Mouse (Mus musculus): ENCODE measurements around the gene Lnx2. TPM values are rescaled to one million over a fixed set of nuclear protein-coding genes. Genes with fewer than 3 reads are reported as not detected.

Lnx2 gene
- total and polyA plus RNA-seq, 2 experiments from 2014 or later, result 5.6 to 10.0 TPM

DNA sequence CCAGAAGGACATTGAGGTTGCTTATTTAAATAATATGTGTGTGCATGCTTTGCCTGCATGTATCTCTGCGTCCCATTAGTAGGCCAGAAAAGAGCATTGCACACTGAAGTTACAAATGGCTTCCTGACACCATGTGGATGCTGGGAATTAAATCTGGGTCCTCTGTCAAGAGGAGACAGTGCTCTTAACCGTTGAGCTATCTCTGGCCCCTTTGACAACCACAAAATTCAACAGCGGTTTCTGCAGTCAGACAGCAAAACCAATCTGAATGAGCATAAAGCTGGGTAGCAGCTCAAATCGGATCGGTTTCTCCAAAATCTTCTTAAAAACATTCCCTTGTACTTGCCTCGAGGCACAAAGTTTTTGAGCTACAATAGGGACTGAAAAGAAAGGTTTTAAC is 23.3 kb downstream of the Lnx2 start:
- ATAC-seq (no peak), DNase-seq (no peak)
- WGBS, result 81% methylated on average over 6 of the region's 6 CpGs
- Histone ChIP-seq H3K27ac (ENCODE audit: low read depth, low read length) (no peak overlapping the region), H3K27me3 (ENCODE audit: insufficient read depth, low read length) (no peaks in the 10 kb centered on the region), H3K4me3 (ENCODE audit: low read depth, low read length) (no peak overlapping the region), H3K9ac (no peak overlapping the region), H3K4me2 (ENCODE audit: low read depth) (no peak overlapping the region), H3K36me3 (ENCODE audit: insufficient read depth) (no peaks in the 10 kb centered on the region), H3K4me1 (ENCODE audit: insufficient read depth) (0 out of 2 replicates have a peak, but pooled peaks cover 4% of the 10 kb centered on the region), H3K9me3 (ENCODE audit: low read length) (no peaks in the 10 kb centered on the region)
- TF ChIP-seq CTCF (IDR thresholded peaks at IDR 0.05; ENCODE audit: low read depth), result no peak

DNA sequence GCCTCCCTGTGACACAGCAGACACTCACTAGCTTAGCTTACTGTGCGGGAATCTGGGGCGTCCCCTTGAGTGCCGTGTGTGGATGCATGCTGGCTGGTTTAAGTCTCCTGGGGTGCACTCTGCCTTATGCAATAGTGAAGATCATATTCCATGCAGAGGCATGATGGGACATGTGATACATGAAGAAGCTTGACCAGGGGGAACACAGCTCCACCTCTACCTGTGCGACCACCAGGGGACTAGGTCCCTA is 24.2 kb downstream of the Lnx2 start:
- Histone ChIP-seq H3K27ac (ENCODE audit: low read depth, low read length) (no peak overlapping the region), H3K4me2 (ENCODE audit: low read depth) (no peak overlapping the region), H3K4me3 (ENCODE audit: low read depth, low read length) (no peak overlapping the region), H3K4me1 (ENCODE audit: insufficient read depth) (0 out of 2 replicates have a peak, but pooled peaks cover 4% of the 10 kb centered on the region), H3K36me3 (ENCODE audit: insufficient read depth) (no peaks in the 10 kb centered on the region), H3K27me3 (ENCODE audit: insufficient read depth, low read length) (no peaks in the 10 kb centered on the region), H3K9ac (no peak overlapping the region), H3K9me3 (ENCODE audit: low read length) (no peaks in the 10 kb centered on the region)
- no peak for ATAC-seq
- TF ChIP-seq CTCF (IDR thresholded peaks at IDR 0.05; ENCODE audit: low read depth), result no peak
- WGBS, result 65% methylated on average over 4 of the region's 4 CpGs
- DNase-seq, result no peak

DNA sequence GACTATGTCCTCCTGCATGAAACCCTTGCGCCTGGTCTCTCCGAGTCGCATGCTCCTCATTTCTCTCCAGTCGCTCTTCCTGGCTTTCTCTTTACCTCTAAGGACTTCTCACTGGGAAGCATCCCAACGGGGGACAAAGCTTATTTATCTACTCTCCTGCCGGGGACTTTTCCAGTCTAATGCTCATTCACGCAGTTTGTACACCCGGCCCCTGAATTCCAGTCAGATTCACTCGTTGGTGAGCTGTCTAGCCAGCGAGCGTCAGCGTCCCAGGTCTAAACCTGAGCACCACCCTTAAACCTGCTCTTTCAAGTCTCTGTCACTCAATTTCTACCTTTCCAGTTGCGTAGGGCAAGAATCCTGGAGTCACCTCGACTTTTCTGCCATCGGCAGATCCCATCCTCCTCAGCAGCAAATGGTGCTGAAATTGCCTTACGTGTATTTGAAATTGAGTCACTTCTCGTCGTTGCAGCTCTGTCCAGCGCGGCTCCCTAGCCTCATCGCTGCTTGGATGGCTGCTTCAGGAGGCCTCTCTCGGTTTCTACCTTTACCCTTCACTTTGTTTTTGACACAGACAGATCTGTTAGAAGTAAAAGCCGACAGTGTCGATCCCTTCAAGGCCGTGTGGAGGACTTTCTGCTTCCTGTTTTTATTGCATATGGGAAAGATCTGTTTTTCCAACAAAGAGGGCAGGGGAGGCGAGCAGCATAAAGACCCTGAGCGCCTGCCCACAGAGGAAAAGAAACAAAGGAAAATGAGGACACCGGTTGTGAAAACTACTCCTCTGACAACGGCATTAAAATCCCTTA is 24.7 kb downstream of the Lnx2 start:
- Histone ChIP-seq H3K4me2 (ENCODE audit: low read depth) (no peak overlapping the region), H3K36me3 (ENCODE audit: insufficient read depth) (no peaks in the 10 kb centered on the region), H3K4me1 (ENCODE audit: insufficient read depth) (0 out of 2 replicates have a peak, but pooled peaks cover 4% of the 10 kb centered on the region), H3K9me3 (ENCODE audit: low read length) (no peaks in the 10 kb centered on the region), H3K27me3 (ENCODE audit: insufficient read depth, low read length) (no peaks in the 10 kb centered on the region), H3K9ac (no peak overlapping the region), H3K27ac (ENCODE audit: low read depth, low read length) (no peak overlapping the region), H3K4me3 (ENCODE audit: low read depth, low read length) (no peak overlapping the region)
- 53% methylated on average over 29 of the region's 29 CpGs for WGBS
- no peak for DNase-seq
- TF ChIP-seq CTCF (IDR thresholded peaks at IDR 0.05; ENCODE audit: low read depth), result no peak
- no peak for ATAC-seq

DNA sequence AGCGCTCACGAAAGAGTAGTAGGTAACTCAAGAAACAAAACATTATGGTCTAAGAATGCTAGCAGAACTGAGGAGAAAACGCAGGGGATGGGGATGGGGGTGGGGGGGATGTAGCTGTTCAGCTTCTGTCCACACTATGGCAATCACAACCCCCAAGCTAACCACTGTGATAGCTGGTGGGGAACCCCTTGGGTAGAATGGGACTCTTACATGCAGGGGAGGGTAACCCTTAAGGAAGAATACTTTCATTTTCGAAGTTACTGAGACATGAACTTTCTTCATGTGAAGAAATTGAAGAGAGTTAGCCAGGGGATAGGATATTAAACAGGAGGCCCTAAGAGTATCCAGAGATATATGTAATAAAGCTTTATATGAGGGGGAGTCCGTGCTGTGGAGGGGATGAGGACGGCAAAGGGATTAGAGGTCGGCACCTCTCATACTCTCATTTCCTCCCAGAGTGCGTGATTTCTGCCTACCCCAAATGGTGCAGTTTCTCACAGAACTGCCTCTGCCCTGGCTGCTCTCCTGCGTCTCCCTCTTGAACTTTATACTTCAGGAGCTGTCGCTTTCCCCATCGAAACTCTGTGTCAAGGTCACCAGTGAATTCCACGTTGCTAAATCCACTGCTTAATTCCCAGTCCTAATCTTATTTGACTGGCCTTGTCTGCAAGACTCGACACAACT is 25.4 kb downstream of the Lnx2 start:
- H3K9me3 ChIP-seq (ENCODE audit: low read length), result no peaks in the 10 kb centered on the region
- H3K9ac ChIP-seq, result no peak overlapping the region
- no peak overlapping the region for H3K4me2 ChIP-seq (ENCODE audit: low read depth)
- WGBS, result 74% methylated on average over 13 of the region's 13 CpGs
- DNase-seq (no peak), ATAC-seq (no peak)
- 0 out of 2 replicates have a peak, but pooled peaks cover 4% of the 10 kb centered on the region for H3K4me1 ChIP-seq (ENCODE audit: insufficient read depth)
- no peaks in the 10 kb centered on the region for H3K36me3 ChIP-seq (ENCODE audit: insufficient read depth)
- no peak overlapping the region for H3K4me3 ChIP-seq (ENCODE audit: low read depth, low read length)
- TF ChIP-seq CTCF (IDR thresholded peaks at IDR 0.05; ENCODE audit: low read depth), result no peak
- H3K27me3 ChIP-seq (ENCODE audit: insufficient read depth, low read length), result no peaks in the 10 kb centered on the region
- H3K27ac ChIP-seq (ENCODE audit: low read depth, low read length), result no peak overlapping the region

DNA sequence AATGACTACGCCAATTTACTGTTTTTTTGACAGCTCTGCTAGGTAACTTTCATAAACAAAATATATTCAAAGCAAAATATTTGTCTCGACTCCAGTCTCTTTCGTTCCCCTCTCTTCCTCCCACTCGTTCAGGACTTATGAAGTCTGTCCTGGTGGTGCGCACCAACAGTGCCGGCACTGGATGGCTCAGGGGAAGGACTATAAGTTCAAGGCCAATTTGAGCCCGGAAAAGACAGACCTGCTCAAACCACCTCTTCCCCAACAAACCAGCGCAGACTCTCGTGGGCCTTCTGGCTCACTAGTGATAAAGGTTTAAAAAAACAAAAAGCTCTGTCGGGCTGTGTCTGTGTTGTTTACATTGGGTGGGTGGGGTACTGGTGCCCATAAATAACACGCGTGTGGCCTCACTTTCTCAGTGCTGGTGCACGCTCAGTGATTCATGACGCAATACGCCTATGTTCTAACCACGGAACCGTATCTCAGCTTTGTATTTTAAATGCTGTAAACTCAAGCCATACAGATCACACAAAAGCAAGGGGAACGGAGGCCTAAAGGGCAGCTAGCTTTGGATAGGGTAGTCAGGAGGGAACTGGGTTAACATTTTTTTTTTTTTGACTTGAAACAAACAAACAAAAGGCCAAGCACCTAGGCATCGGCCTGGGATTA is 26.7 kb downstream of the Lnx2 start:
- Histone ChIP-seq H3K9ac (no peak overlapping the region), H3K4me2 (ENCODE audit: low read depth) (no peak overlapping the region), H3K4me3 (ENCODE audit: low read depth, low read length) (no peak overlapping the region), H3K4me1 (ENCODE audit: insufficient read depth) (peaks cover 5% of the 10 kb centered on the region), H3K27me3 (ENCODE audit: insufficient read depth, low read length) (no peaks in the 10 kb centered on the region), H3K9me3 (ENCODE audit: low read length) (no peaks in the 10 kb centered on the region), H3K27ac (ENCODE audit: low read depth, low read length) (no peak overlapping the region), H3K36me3 (ENCODE audit: insufficient read depth) (no peaks in the 10 kb centered on the region)
- DNase-seq, result no peak
- WGBS, result 88% methylated on average over 19 of the region's 19 CpGs
- ATAC-seq, result no peak
- no peak for TF ChIP-seq CTCF (IDR thresholded peaks at IDR 0.05; ENCODE audit: low read depth)

DNA sequence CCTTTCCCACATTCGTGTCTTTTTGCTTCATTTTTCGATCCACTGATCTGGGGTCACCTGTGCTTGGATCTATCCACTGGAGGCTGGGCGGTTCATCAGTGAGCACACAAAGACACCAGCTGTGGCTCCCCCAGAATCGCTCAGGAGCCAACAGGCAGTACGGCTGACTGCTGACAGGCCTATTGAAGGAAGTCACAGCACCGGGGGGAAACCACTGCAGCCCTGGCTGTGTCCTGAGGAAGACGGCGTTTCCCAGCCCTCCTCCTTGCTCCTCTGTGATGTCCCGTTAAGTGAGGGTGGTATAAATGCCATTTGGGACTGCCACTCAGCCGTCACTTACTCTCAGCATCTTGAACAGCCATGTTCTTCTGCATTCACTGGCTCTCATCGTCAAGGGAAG is 30.5 kb downstream of the Lnx2 start:
- DNase-seq (no peak), ATAC-seq (no peak)
- WGBS, result 56% methylated on average over 11 of the region's 11 CpGs
- TF ChIP-seq CTCF (IDR thresholded peaks at IDR 0.05; ENCODE audit: low read depth), result no peak
- Histone ChIP-seq H3K4me2 (ENCODE audit: low read depth) (no peak overlapping the region), H3K9ac (no peak overlapping the region), H3K4me1 (ENCODE audit: insufficient read depth) (peaks cover 6% of the 10 kb centered on the region), H3K9me3 (ENCODE audit: low read length) (no peaks in the 10 kb centered on the region), H3K27ac (ENCODE audit: low read depth, low read length) (no peak overlapping the region), H3K36me3 (ENCODE audit: insufficient read depth) (no peaks in the 10 kb centered on the region), H3K4me3 (ENCODE audit: low read depth, low read length) (no peak overlapping the region), H3K27me3 (ENCODE audit: insufficient read depth, low read length) (no peaks in the 10 kb centered on the region)

DNA sequence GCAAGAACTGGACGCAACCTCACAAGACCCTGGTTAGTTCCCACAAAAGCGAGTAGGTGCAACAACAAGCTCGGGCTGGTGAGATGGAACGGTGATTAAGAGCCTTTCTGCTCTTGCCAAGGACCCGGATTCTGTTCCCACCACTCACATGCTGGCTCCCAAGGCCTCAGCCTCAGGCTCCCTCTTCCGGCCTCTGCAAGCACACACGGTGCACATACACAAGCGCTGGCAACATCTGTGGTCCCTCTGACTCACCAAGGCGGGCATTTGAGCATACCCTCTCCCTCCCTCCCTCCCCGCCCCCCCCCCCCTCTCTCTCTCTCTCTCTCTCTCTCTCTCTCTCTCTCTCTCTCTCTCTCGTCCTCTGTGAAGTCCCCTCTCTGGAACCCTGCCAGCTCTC is 31.1 kb downstream of the Lnx2 start:
- ATAC-seq, result no peak
- H3K4me2 ChIP-seq (ENCODE audit: low read depth), result no peak overlapping the region
- H3K4me3 ChIP-seq (ENCODE audit: low read depth, low read length), result no peak overlapping the region

More for the DNA sequence above, 31.1 kb downstream of the Lnx2 start:
- H3K36me3 ChIP-seq (ENCODE audit: insufficient read depth), result no peaks in the 10 kb centered on the region
- H3K9me3 ChIP-seq (ENCODE audit: low read length), result no peaks in the 10 kb centered on the region
- no peak for TF ChIP-seq CTCF (IDR thresholded peaks at IDR 0.05; ENCODE audit: low read depth)
- no peak for DNase-seq
- H3K27me3 ChIP-seq (ENCODE audit: insufficient read depth, low read length), result no peaks in the 10 kb centered on the region
- 52% methylated on average over 11 of the region's 11 CpGs for WGBS
- no peak overlapping the region for H3K27ac ChIP-seq (ENCODE audit: low read depth, low read length)
- no peak overlapping the region for H3K9ac ChIP-seq
- H3K4me1 ChIP-seq (ENCODE audit: insufficient read depth), result peaks cover 6% of the 10 kb centered on the region
